8 mouse cellular contexts compared by ENCODE assay signal in the genomic region with DNA sequence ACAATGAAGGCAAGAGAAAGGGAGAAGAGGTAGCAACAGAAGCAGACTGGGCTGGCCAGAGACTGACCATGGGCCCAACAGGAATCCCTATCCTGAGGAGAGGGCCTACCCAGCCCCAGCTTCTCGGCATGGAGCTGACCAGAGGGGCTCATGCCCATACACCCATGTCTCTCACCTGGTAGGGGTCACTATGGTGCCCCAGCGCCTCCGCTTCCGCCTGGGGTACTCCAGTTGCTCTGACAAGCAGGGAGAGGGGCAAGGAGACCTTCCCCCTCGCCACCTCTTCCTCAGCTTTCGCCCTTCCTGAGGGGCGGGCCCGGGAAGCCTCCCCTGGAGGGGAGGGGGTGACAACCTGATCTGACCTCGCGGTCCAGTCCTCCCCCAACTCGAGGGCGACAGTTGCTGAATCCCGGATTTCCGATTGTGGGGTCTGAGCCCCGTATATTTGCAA. TPM values are rescaled to one million over a fixed set of nuclear protein-coding genes. Genes with fewer than 3 reads are reported as not detected.
DNase-seq lines count a peak whose midpoint lies in the region; ATAC-seq and TF ChIP-seq lines count a peak whose summit lies in the region.

No protein-coding gene starts in this region.

- no peak for TF ChIP-seq POLR2A in cortical plate, adult 2 months (IDR thresholded peaks at IDR 0.05; ENCODE audit: extremely low read depth, insufficient read depth, low read length)

- H3K9me3 ChIP-seq in megakaryocyte, embryonic 14.5 days = no peaks in the 10 kb centered on the region
- no peaks in the 10 kb centered on the region for H3K9me3 ChIP-seq in heart, postnatal 0 days (replicated peaks; ENCODE audit: control insufficient read depth, low read length)
- H3K9me3 ChIP-seq in liver, embryonic 12.5 days (replicated peaks) = no peaks in the 10 kb centered on the region

- TF ChIP-seq CTCF in cortical plate, adult 2 months (IDR thresholded peaks at IDR 0.05; ENCODE audit: extremely low read depth, insufficient read depth, low read length) = no peak
- no peak for TF ChIP-seq CTCF in heart, postnatal 0 days (IDR thresholded peaks at IDR 0.05; ENCODE audit: low read depth)

- peaks cover 57% of the 10 kb centered on the region for H3K4me1 ChIP-seq in megakaryocyte, embryonic 14.5 days
- H3K4me1 ChIP-seq in cortical plate, adult 2 months (ENCODE audit: control insufficient read depth, insufficient read depth, low read length) = peaks cover 9% of the 10 kb centered on the region
- H3K4me1 ChIP-seq in heart, postnatal 0 days (ENCODE audit: control insufficient read depth, insufficient read depth) = peaks cover 24% of the 10 kb centered on the region; the same call in 1 of the 2 replicates
- peaks cover 43% of the 10 kb centered on the region for H3K4me1 ChIP-seq in liver, embryonic 12.5 days

- H3K4me2 ChIP-seq in heart, postnatal 0 days (ENCODE audit: low read depth, low read length) = peak overlapping the region; percentile 97
- H3K4me2 ChIP-seq in liver, embryonic 12.5 days = peak overlapping the region; percentile 96

- H3K27me3 ChIP-seq in megakaryocyte, embryonic 14.5 days (replicated peaks) = no peaks in the 10 kb centered on the region
- H3K27me3 ChIP-seq in heart, postnatal 0 days (ENCODE audit: control insufficient read depth, insufficient read depth, low read length) = no peaks in the 10 kb centered on the region
- no peaks in the 10 kb centered on the region for H3K27me3 ChIP-seq in liver, embryonic 12.5 days (replicated peaks)
- H3K27me3 ChIP-seq in splenic B cell, adult 2 months (ENCODE audit: control insufficient read depth, insufficient read depth, low read length, poor library complexity, severe bottlenecking) = no peaks in the 10 kb centered on the region

- H3K36me3 ChIP-seq in megakaryocyte, embryonic 14.5 days (replicated peaks; ENCODE audit: low read length) = peaks cover 68% of the 10 kb centered on the region
- peaks cover 18% of the 10 kb centered on the region for H3K36me3 ChIP-seq in heart, postnatal 0 days (replicated peaks; ENCODE audit: control insufficient read depth, insufficient read depth, low read length)
- peaks cover 39% of the 10 kb centered on the region for H3K36me3 ChIP-seq in liver, embryonic 12.5 days
- H3K36me3 ChIP-seq in splenic B cell, adult 2 months (ENCODE audit: control insufficient read depth, insufficient read depth, low read length, poor library complexity, severe bottlenecking) = peaks cover 5% of the 10 kb centered on the region; the same call in 1 of the 2 replicates

- DNase-seq in heart, postnatal 0 days (ENCODE audit: low spot score) = peak; percentile 33
- DNase-seq in splenic B cell, adult 2 months (ENCODE audit: low read depth, low spot score) = peak; percentile 18
- no peak for DNase-seq in ovary, postnatal 14 days (ENCODE audit: low spot score)
- no peak for DNase-seq in adrenal gland, postnatal 25 days

- 0 out of 2 replicates have a peak overlapping the region, but pooled peaks have one; percentile 3 for H3K27ac ChIP-seq in cortical plate, adult 2 months (ENCODE audit: insufficient read depth, low read length)
- H3K27ac ChIP-seq in heart, postnatal 0 days (ENCODE audit: low read depth) = peak overlapping the region; percentile 96
- peak overlapping the region; percentile 90 for H3K27ac ChIP-seq in liver, embryonic 12.5 days

- no peak for ATAC-seq in megakaryocyte, adult 5-6 weeks (ENCODE audit: poor library complexity, severe bottlenecking)
- no peak for ATAC-seq in heart, postnatal 0 days (ENCODE audit: insufficient read depth, low read depth)
- ATAC-seq in liver, embryonic 12.5 days = no peak

- H3K4me3 ChIP-seq in megakaryocyte, embryonic 14.5 days (replicated peaks) = peak overlapping the region; percentile 100
- H3K4me3 ChIP-seq in cortical plate, adult 2 months (ENCODE audit: insufficient read depth, low read length) = peak overlapping the region; percentile 76
- H3K4me3 ChIP-seq in heart, postnatal 0 days (ENCODE audit: low read depth, low read length) = peak overlapping the region; percentile 93
- peak overlapping the region; percentile 79 for H3K4me3 ChIP-seq in liver, embryonic 12.5 days

- WGBS in heart, postnatal 0 days = 0% methylated on average over 15 of the region's 15 CpGs
- 0% methylated on average over 13 of the region's 15 CpGs for WGBS in liver, embryonic 12.5 days (ENCODE audit: insufficient replicate concordance)

- TF ChIP-seq EP300 in heart, postnatal 0 days (IDR thresholded peaks at IDR 0.05; ENCODE audit: low read depth) = no peak

- H3K9ac ChIP-seq in heart, postnatal 0 days (replicated peaks; ENCODE audit: low read depth, low read length) = peak overlapping the region; percentile 90
- H3K9ac ChIP-seq in liver, embryonic 12.5 days = peak overlapping the region; percentile 88

RNA-seq across cellular contexts. Expression of a gene that starts 0.7 kb away (rescaled TPM):
- 159 and 479 TPM in 2 replicates for polyA plus RNA-seq in megakaryocyte, embryonic 14.5 days (2012; ENCODE audit: insufficient read depth, low replicate concordance)
- total RNA-seq in megakaryocyte, adult 5-6 weeks (2015) = 14.3 and 19.0 TPM in 2 replicates
- total RNA-seq in megakaryocyte, adult 5-6 weeks (2017) = 26.8 and 32.0 TPM in 2 replicates
- 103 and 104 TPM in 2 replicates for polyA plus RNA-seq in cortical plate, adult 2 months (2012; rRNA removed)
- total RNA-seq in heart, postnatal 0 days (2014; rRNA removed; ENCODE audit: low replicate concordance) = 47.4 and 47.9 TPM in 2 replicates
- polyA plus RNA-seq in heart, postnatal 0 days (2015; fragmentation: Nextera tagmentation; extraction: Ambion mirVana) = 17.9 and 20.9 TPM in 2 replicates
- 20.1 and 20.6 TPM in 2 replicates for polyA plus RNA-seq in liver, embryonic 12.5 days (2016; fragmentation: Nextera tagmentation; extraction: Ambion mirVana)
- total RNA-seq in adrenal gland, postnatal 25 days (2021) = 82.8 and 89.5 TPM in 2 replicates

RNA-seq across cellular contexts. Expression of a gene that starts 21.6 kb away (rescaled TPM):
- 823 and 1,411 TPM in 2 replicates for polyA plus RNA-seq in megakaryocyte, embryonic 14.5 days (2012; ENCODE audit: insufficient read depth, low replicate concordance)
- total RNA-seq in megakaryocyte, adult 5-6 weeks (2015) = 42.5 and 51.5 TPM in 2 replicates
- total RNA-seq in megakaryocyte, adult 5-6 weeks (2017) = 21.3 and 46.4 TPM in 2 replicates
- polyA plus RNA-seq in cortical plate, adult 2 months (2012; rRNA removed) = 55.6 and 59.3 TPM in 2 replicates
- total RNA-seq in heart, postnatal 0 days (2014; rRNA removed; ENCODE audit: low replicate concordance) = 16.6 and 29.5 TPM in 2 replicates
- 35.8 and 37.0 TPM in 2 replicates for polyA plus RNA-seq in heart, postnatal 0 days (2015; fragmentation: Nextera tagmentation; extraction: Ambion mirVana)
- 70.5 and 73.0 TPM in 2 replicates for polyA plus RNA-seq in liver, embryonic 12.5 days (2016; fragmentation: Nextera tagmentation; extraction: Ambion mirVana)
- total RNA-seq in adrenal gland, postnatal 25 days (2021) = 44.4 and 50.5 TPM in 2 replicates

RNA-seq across cellular contexts. Expression of a gene that starts 22.0 kb away (rescaled TPM):
- polyA plus RNA-seq in megakaryocyte, embryonic 14.5 days (2012; ENCODE audit: insufficient read depth, low replicate concordance) = 9.3 and 60.8 TPM in 2 replicates
- total RNA-seq in megakaryocyte, adult 5-6 weeks (2015) = 14.6 and 22.0 TPM in 2 replicates
- 147 and 164 TPM in 2 replicates for total RNA-seq in megakaryocyte, adult 5-6 weeks (2017)
- polyA plus RNA-seq in cortical plate, adult 2 months (2012; rRNA removed) = 58.5 and 69.2 TPM in 2 replicates
- total RNA-seq in heart, postnatal 0 days (2014; rRNA removed; ENCODE audit: low replicate concordance) = 2.6 and 5.3 TPM in 2 replicates
- 6.6 and 8.6 TPM in 2 replicates for polyA plus RNA-seq in heart, postnatal 0 days (2015; fragmentation: Nextera tagmentation; extraction: Ambion mirVana)
- polyA plus RNA-seq in liver, embryonic 12.5 days (2016; fragmentation: Nextera tagmentation; extraction: Ambion mirVana) = 20.3 and 22.0 TPM in 2 replicates
- total RNA-seq in adrenal gland, postnatal 25 days (2021) = 23.2 and 39.1 TPM in 2 replicates

RNA-seq across cellular contexts. Expression of a gene that starts 36.5 kb away (rescaled TPM):
- polyA plus RNA-seq in megakaryocyte, embryonic 14.5 days (2012; ENCODE audit: insufficient read depth, low replicate concordance) = 1.3 TPM in 1 of 2 replicates, not detected in the other
- total RNA-seq in megakaryocyte, adult 5-6 weeks (2015) = not detected in 2 replicates
- not detected in 2 replicates for total RNA-seq in megakaryocyte, adult 5-6 weeks (2017)
- 45.9 and 52.6 TPM in 2 replicates for polyA plus RNA-seq in cortical plate, adult 2 months (2012; rRNA removed)
- 0.73 TPM in 1 of 2 replicates, not detected in the other for total RNA-seq in heart, postnatal 0 days (2014; rRNA removed; ENCODE audit: low replicate concordance)
- not detected in 2 replicates for polyA plus RNA-seq in heart, postnatal 0 days (2015; fragmentation: Nextera tagmentation; extraction: Ambion mirVana)
- polyA plus RNA-seq in liver, embryonic 12.5 days (2016; fragmentation: Nextera tagmentation; extraction: Ambion mirVana) = 0.15 and 0.24 TPM in 2 replicates
- 0.52 and 1.9 TPM in 2 replicates for total RNA-seq in adrenal gland, postnatal 25 days (2021)

RNA-seq across cellular contexts. Expression of a gene that starts 39.0 kb away (rescaled TPM):
- 50.9 TPM in 2 replicates for polyA plus RNA-seq in megakaryocyte, embryonic 14.5 days (2012; ENCODE audit: insufficient read depth, low replicate concordance)
- total RNA-seq in megakaryocyte, adult 5-6 weeks (2015) = 47.9 and 50.9 TPM in 2 replicates
- total RNA-seq in megakaryocyte, adult 5-6 weeks (2017) = 44.9 and 45.5 TPM in 2 replicates
- 31.9 and 35.9 TPM in 2 replicates for polyA plus RNA-seq in cortical plate, adult 2 months (2012; rRNA removed)
- total RNA-seq in heart, postnatal 0 days (2014; rRNA removed; ENCODE audit: low replicate concordance) = 19.9 and 30.0 TPM in 2 replicates
- 19.9 and 20.5 TPM in 2 replicates for polyA plus RNA-seq in heart, postnatal 0 days (2015; fragmentation: Nextera tagmentation; extraction: Ambion mirVana)
- 16.7 and 16.9 TPM in 2 replicates for polyA plus RNA-seq in liver, embryonic 12.5 days (2016; fragmentation: Nextera tagmentation; extraction: Ambion mirVana)
- 21.7 and 34.5 TPM in 2 replicates for total RNA-seq in adrenal gland, postnatal 25 days (2021)

Comparison
In these comparisons a context has a peak if more than half of its experiments do, and no peak if none do; other contexts are left out.
1. H3K27ac ChIP-seq: peak in every context shown above with its lines; median percentile 96 in heart, postnatal 0 days; 90 in liver, embryonic 12.5 days; 3 in cortical plate, adult 2 months.
2. DNase-seq: peak in heart, postnatal 0 days (single experiment) and splenic B cell, adult 2 months (single experiment); none in ovary, postnatal 14 days (single experiment) and adrenal gland, postnatal 25 days (single experiment).
3. RNA of a gene that starts 21.6 kb away (polyA plus RNA-seq): 823 to 1,411 TPM in megakaryocyte, embryonic 14.5 days; 70.5 to 73.0 TPM in liver, embryonic 12.5 days, 55.6 to 59.3 TPM in cortical plate, adult 2 months and 35.8 to 37.0 TPM in heart, postnatal 0 days; every median in the first group is over 10 times any median in the second.
4. Peak in every context shown above with its lines, with median percentiles within 50 percentile points of each other: H3K4me3 ChIP-seq.